Mouse (Mus musculus): ENCODE measurements around the gene Rnf138rt1.

DNA sequence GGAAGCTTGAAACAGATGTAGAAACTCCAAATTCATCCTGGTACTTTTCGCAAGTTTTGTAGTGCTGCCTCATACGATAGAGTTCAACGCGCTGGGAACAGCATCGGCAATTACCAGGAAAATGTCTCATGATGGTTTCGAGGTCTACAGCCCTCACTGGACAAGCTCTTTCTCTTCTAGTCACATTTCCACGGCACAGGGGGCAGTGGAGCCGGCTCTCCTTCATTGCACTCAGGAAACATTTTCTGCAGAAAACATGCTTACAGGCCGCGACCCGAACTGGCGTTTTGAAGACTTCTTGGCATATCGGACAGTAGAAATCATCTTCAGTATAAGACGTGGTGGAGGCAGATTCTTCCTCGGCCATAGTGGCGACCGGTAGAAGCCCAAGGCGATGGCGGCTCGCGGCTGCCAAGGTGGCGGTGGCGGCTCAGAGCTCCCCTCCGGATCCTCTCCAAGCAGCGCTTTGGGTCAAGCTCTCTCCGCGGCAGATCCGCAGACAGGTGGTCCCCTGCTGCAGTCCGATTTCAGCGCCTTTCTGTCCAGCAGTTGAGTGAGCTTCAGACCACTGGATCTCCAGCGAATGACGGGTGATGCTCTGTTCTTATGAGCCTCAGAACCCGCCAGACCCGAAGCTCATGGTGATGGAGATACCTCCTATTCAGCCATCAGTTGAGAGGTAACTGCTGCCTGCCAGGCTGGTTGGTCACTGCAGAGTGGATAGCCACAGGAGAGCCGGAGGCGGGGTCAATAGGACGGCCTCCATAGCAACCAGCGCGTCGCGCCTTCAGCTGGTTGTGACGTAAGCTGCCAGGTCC lies at the start of gene Rnf138rt1:
- TF ChIP-seq CTCF (IDR thresholded peaks at IDR 0.05; ENCODE audit: insufficient read depth, low read depth, low read length) (no peak), POLR2A (IDR thresholded peaks at IDR 0.05; ENCODE audit: insufficient read depth, low read depth, low read length) (no peak)

Data from olfactory bulb, adult 2 months (tissue).